Comparison of ENCODE assay signal across 17 mouse cellular contexts in genomic region chr1:134200998-134201686, GRCm38 (mm10). TPM values are rescaled to one million over a fixed set of nuclear protein-coding genes. Genes with fewer than 3 reads are reported as not detected.
A peak's percentile ranks its signal among the peaks of the same experiment; 100 is the strongest.
DNase-seq lines count a peak whose midpoint lies in the region; ATAC-seq lines count a peak whose summit lies in the region.
"Had no signal": no experiment of that assay in that cellular context is flagged by ENCODE, and none has a peak within 500 bp of the region (broad histone marks: within the 10 kb centered on the region; RNA-seq: fewer than 3 reads in every experiment).

No protein-coding gene starts in this region.

- no peak for DNase-seq in forebrain, embryonic 14.5 days (ENCODE audit: low spot score)
- DNase-seq in layer of hippocampus, adult 9-11 months = peak; percentile 72
- DNase-seq in layer of hippocampus, adult 9-10 months (ENCODE audit: low spot score) = no peak
- peak; percentile 68 to 76 for DNase-seq in right cerebral cortex, postnatal 10 days (ENCODE audit: low spot score in 2 of 2)
- DNase-seq in right cerebral cortex, postnatal 36 days (ENCODE audit: low spot score in 2 of 2) = no peak
- DNase-seq in kidney, adult 9 months = no peak
- DNase-seq: heart, adult 11 months had no signal

- no peak overlapping the region for H3K9ac ChIP-seq in forebrain, embryonic 16.5 days (replicated peaks; ENCODE audit: low read depth, low read length)
- H3K9ac ChIP-seq in forebrain, embryonic 14.5 days (ENCODE audit: low read length) = no peak overlapping the region
- no peak overlapping the region for H3K9ac ChIP-seq in intestine, embryonic 16.5 days (ENCODE audit: low read depth, low read length)
- H3K9ac ChIP-seq: embryonic facial prominence, embryonic 12.5 days; forebrain, embryonic 15.5 days; heart, embryonic 13.5 days; hindbrain, embryonic 14.5 days; liver, embryonic 15.5 days had no signal

- 0 out of 2 replicates have a peak, but pooled peaks cover 2% of the 10 kb centered on the region for H3K36me3 ChIP-seq in forebrain, embryonic 16.5 days (ENCODE audit: control insufficient read depth, insufficient read depth)
- no peaks in the 10 kb centered on the region for H3K36me3 ChIP-seq in forebrain, embryonic 14.5 days (ENCODE audit: control insufficient read depth, insufficient read depth, low read length)
- H3K36me3 ChIP-seq in intestine, embryonic 16.5 days (ENCODE audit: control insufficient read depth, insufficient read depth, low read length) = no peaks in the 10 kb centered on the region
- H3K36me3 ChIP-seq: embryonic facial prominence, embryonic 12.5 days; forebrain, embryonic 15.5 days; heart, embryonic 13.5 days; liver, embryonic 15.5 days had no signal

- H3K4me3 ChIP-seq in forebrain, embryonic 16.5 days (replicated peaks; ENCODE audit: low read length) = no peak overlapping the region
- no peak overlapping the region for H3K4me3 ChIP-seq in forebrain, embryonic 14.5 days (ENCODE audit: low read depth, low read length)
- H3K4me3 ChIP-seq in intestine, embryonic 16.5 days (ENCODE audit: low read length) = no peak overlapping the region
- H3K4me3 ChIP-seq: embryonic facial prominence, embryonic 12.5 days; erythroblast, embryonic 14.5 days; forebrain, embryonic 15.5 days; heart, embryonic 13.5 days; liver, embryonic 15.5 days; megakaryocyte, embryonic 14.5 days had no signal

- 0 out of 2 replicates have a peak, but pooled peaks have one; percentile 18 for ATAC-seq in forebrain, embryonic 16.5 days
- no peak for ATAC-seq in forebrain, embryonic 14.5 days
- no peak for ATAC-seq in intestine, embryonic 16.5 days
- ATAC-seq: forebrain, embryonic 15.5 days; intestine, postnatal 0 days had no signal

- 82% methylated on average over 6 of the region's 6 CpGs for WGBS in forebrain, embryonic 16.5 days
- WGBS in forebrain, embryonic 14.5 days = 83% methylated on average over 6 of the region's 6 CpGs
- WGBS in intestine, embryonic 16.5 days = 87% methylated on average over 6 of the region's 6 CpGs

- H3K27ac ChIP-seq in forebrain, embryonic 16.5 days (ENCODE audit: low read length) = no peak overlapping the region
- no peak overlapping the region for H3K27ac ChIP-seq in forebrain, embryonic 14.5 days (ENCODE audit: low read depth, low read length)
- no peak overlapping the region for H3K27ac ChIP-seq in intestine, embryonic 16.5 days (ENCODE audit: low read length)
- H3K27ac ChIP-seq: embryonic facial prominence, embryonic 12.5 days; forebrain, embryonic 15.5 days; heart, embryonic 13.5 days; hindbrain, embryonic 14.5 days; liver, embryonic 15.5 days had no signal

- no peak overlapping the region for H3K4me2 ChIP-seq in forebrain, embryonic 16.5 days (ENCODE audit: low read length)
- no peak overlapping the region for H3K4me2 ChIP-seq in forebrain, embryonic 14.5 days (ENCODE audit: low read length)
- no peak overlapping the region for H3K4me2 ChIP-seq in intestine, embryonic 16.5 days (ENCODE audit: low read depth, low read length)
- H3K4me2 ChIP-seq: embryonic facial prominence, embryonic 12.5 days; forebrain, embryonic 15.5 days; heart, embryonic 13.5 days; hindbrain, embryonic 14.5 days; liver, embryonic 15.5 days had no signal

- no peaks in the 10 kb centered on the region for H3K27me3 ChIP-seq in forebrain, embryonic 16.5 days (replicated peaks; ENCODE audit: control insufficient read depth, insufficient read depth, low read length)
- H3K27me3 ChIP-seq in forebrain, embryonic 14.5 days (replicated peaks; ENCODE audit: control insufficient read depth, insufficient read depth, low read length) = no peaks in the 10 kb centered on the region
- no peaks in the 10 kb centered on the region for H3K27me3 ChIP-seq in intestine, embryonic 16.5 days (replicated peaks; ENCODE audit: control insufficient read depth, insufficient read depth, low read length)
- H3K27me3 ChIP-seq: forebrain, embryonic 15.5 days; liver, embryonic 15.5 days had no signal

- H3K9me3 ChIP-seq in forebrain, embryonic 16.5 days (ENCODE audit: control insufficient read depth, low read length) = no peaks in the 10 kb centered on the region
- H3K9me3 ChIP-seq in forebrain, embryonic 14.5 days (replicated peaks; ENCODE audit: control insufficient read depth, low read length) = no peaks in the 10 kb centered on the region
- no peaks in the 10 kb centered on the region for H3K9me3 ChIP-seq in intestine, embryonic 16.5 days (ENCODE audit: control insufficient read depth, low read length)
- H3K9me3 ChIP-seq: embryonic facial prominence, embryonic 12.5 days; forebrain, embryonic 15.5 days; heart, embryonic 13.5 days; liver, embryonic 15.5 days; megakaryocyte, embryonic 14.5 days had no signal

- H3K4me1 ChIP-seq in forebrain, embryonic 16.5 days (replicated peaks; ENCODE audit: control insufficient read depth, insufficient read depth, low read length) = peaks cover 11% of the 10 kb centered on the region
- H3K4me1 ChIP-seq in forebrain, embryonic 14.5 days (ENCODE audit: control insufficient read depth, insufficient read depth, low read length) = no peaks in the 10 kb centered on the region
- H3K4me1 ChIP-seq in intestine, embryonic 16.5 days (ENCODE audit: control insufficient read depth, insufficient read depth, low read length) = peaks cover 12% of the 10 kb centered on the region

RNA-seq across cellular contexts. Expression of gene Mybph, which starts 7.9 kb away (rescaled TPM):
- 0.24 TPM in 1 of 2 replicates, not detected in the other for polyA plus RNA-seq in forebrain, embryonic 16.5 days (2015; fragmentation: Nextera tagmentation; extraction: Ambion mirVana)
- polyA plus RNA-seq in forebrain, embryonic 14.5 days (2014; fragmentation: Nextera tagmentation; extraction: Ambion mirVana) = 0.10 TPM in 1 of 2 replicates, not detected in the other
- polyA plus RNA-seq in intestine, embryonic 16.5 days (2015; fragmentation: Nextera tagmentation; extraction: Ambion mirVana) = 0.17 and 0.24 TPM in 2 replicates
- polyA plus RNA-seq: erythroblast, embryonic 14.5 days; forebrain, embryonic 15.5 days; intestine, postnatal 0 days had no signal

RNA-seq across cellular contexts. Expression of gene Chil1, which starts 19.2 kb away (rescaled TPM):
- 1.9 and 2.1 TPM in 2 replicates for polyA plus RNA-seq in forebrain, embryonic 16.5 days (2015; fragmentation: Nextera tagmentation; extraction: Ambion mirVana)
- 2.5 and 3.7 TPM in 2 replicates for polyA plus RNA-seq in forebrain, embryonic 14.5 days (2014; fragmentation: Nextera tagmentation; extraction: Ambion mirVana)
- polyA plus RNA-seq in intestine, embryonic 16.5 days (2015; fragmentation: Nextera tagmentation; extraction: Ambion mirVana) = 0.43 and 0.57 TPM in 2 replicates
- polyA plus RNA-seq: erythroblast, embryonic 14.5 days had no signal

RNA-seq across cellular contexts. Expression of gene Adora1, which starts 34.1 kb away (rescaled TPM):
- polyA plus RNA-seq in forebrain, embryonic 16.5 days (2015; fragmentation: Nextera tagmentation; extraction: Ambion mirVana) = 21.3 and 21.5 TPM in 2 replicates
- 5.4 and 7.1 TPM in 2 replicates for polyA plus RNA-seq in forebrain, embryonic 14.5 days (2014; fragmentation: Nextera tagmentation; extraction: Ambion mirVana)
- 6.8 and 8.2 TPM in 2 replicates for polyA plus RNA-seq in intestine, embryonic 16.5 days (2015; fragmentation: Nextera tagmentation; extraction: Ambion mirVana)
- polyA plus RNA-seq: erythroblast, embryonic 14.5 days had no signal

Comparison
In these comparisons a context has a peak if more than half of its experiments do, and no peak if none do; other contexts are left out.
1. DNase-seq: peak in layer of hippocampus, adult 9-11 months (single experiment) and right cerebral cortex, postnatal 10 days (2 of 2); none in forebrain, embryonic 14.5 days (single experiment), layer of hippocampus, adult 9-10 months (single experiment), right cerebral cortex, postnatal 36 days (0 of 2) and kidney, adult 9 months (single experiment).